In the genomic region with DNA sequence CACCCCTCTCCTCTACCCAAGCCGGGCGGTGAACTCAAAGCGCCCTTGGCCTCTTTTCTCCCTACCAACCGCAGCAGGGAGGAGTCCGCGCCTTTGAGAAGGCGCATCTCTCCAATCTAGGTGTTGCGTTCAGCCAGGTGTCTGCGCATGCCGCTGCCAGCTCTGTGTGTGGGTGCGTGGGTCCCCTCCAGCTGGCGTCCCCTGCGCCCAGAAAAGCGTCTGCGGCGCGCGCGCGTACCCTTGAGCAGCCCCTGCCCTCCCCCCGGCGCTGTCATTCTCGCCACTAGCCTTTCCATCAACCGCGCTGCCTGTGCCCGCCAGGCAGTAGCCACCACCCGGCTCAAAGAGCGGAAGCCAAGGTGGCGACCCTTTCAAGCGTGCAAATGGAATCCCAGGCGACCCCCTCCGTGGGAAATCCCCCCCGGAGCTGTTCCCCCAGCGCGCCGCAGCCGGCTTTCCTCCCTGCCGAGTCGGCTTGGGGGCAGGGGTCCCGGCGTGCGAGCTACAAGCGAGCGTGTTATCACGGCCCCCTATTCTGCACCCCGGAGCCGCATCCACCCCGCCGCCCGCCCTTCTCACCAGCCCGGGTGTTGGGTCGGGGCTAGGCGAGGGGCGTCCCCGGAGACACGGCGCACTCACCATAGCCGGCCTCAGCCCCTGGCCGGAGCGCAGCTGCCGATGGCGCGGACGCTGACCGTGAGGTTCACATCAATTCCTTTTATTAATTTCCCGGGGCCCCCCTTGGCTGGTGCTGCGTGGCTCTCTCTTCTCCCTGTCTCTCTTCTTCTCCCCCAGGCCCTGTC, we compare ENCODE assay signal across 8 mouse cellular contexts. TPM values are rescaled to one million over a fixed set of nuclear protein-coding genes. Genes with fewer than 3 reads are reported as not detected.
DNase-seq lines count a peak whose midpoint lies in the region; ATAC-seq and TF ChIP-seq lines count a peak whose summit lies in the region.

No protein-coding gene starts in this region.

- no peak for TF ChIP-seq EP300 in ES-Bruce4 (IDR thresholded peaks at IDR 0.05; ENCODE audit: insufficient read depth, low read depth, low read length)

- TF ChIP-seq CTCF in ES-Bruce4 (IDR thresholded peaks at IDR 0.05; ENCODE audit: low read depth, low read length), result no peak

- no peaks in the 10 kb centered on the region for H3K9me3 ChIP-seq in ES-Bruce4 (replicated peaks; ENCODE audit: control insufficient read depth, insufficient read depth, low read length, poor library complexity, severe bottlenecking)
- no peaks in the 10 kb centered on the region for H3K9me3 ChIP-seq in hindbrain, embryonic 12.5 days (replicated peaks)
- no peaks in the 10 kb centered on the region for H3K9me3 ChIP-seq in limb, embryonic 11.5 days (ENCODE audit: control insufficient read depth, low read length)
- H3K9me3 ChIP-seq in neural tube, embryonic 11.5 days (ENCODE audit: control insufficient read depth, low read length), result no peaks in the 10 kb centered on the region

- peak; percentile 62 for ATAC-seq in hindbrain, embryonic 12.5 days (ENCODE audit: low FRiP score)
- peak; percentile 31 for ATAC-seq in limb, embryonic 11.5 days (ENCODE audit: insufficient number of reproducible peaks, low FRiP score, low TSS enrichment, low read depth)
- peak; percentile 40 for ATAC-seq in neural tube, embryonic 11.5 days (ENCODE audit: insufficient read depth, low FRiP score, low TSS enrichment)

- no peak overlapping the region for H3K27ac ChIP-seq in ES-Bruce4 (ENCODE audit: insufficient read depth, low read length)
- peak overlapping the region; percentile 87 for H3K27ac ChIP-seq in hindbrain, embryonic 12.5 days
- peak overlapping the region; percentile 94 for H3K27ac ChIP-seq in limb, embryonic 11.5 days (replicated peaks; ENCODE audit: low read depth, low read length)
- peak overlapping the region; percentile 87 for H3K27ac ChIP-seq in neural tube, embryonic 11.5 days (ENCODE audit: low read depth, low read length)

- peak overlapping the region; percentile 91 for H3K4me2 ChIP-seq in hindbrain, embryonic 12.5 days (replicated peaks)
- peak overlapping the region; percentile 94 for H3K4me2 ChIP-seq in limb, embryonic 11.5 days (ENCODE audit: low read depth, severe bottlenecking)
- H3K4me2 ChIP-seq in neural tube, embryonic 11.5 days (ENCODE audit: low read depth), result peak overlapping the region; percentile 96

- under 1% methylated on average over 65 of the region's 67 CpGs for WGBS in hindbrain, embryonic 12.5 days
- under 1% methylated on average over 67 of the region's 67 CpGs for WGBS in limb, embryonic 11.5 days
- under 1% methylated on average over 67 of the region's 67 CpGs for WGBS in neural tube, embryonic 11.5 days

- peaks cover 2% of the 10 kb centered on the region for H3K4me1 ChIP-seq in ES-Bruce4 (ENCODE audit: control insufficient read depth, insufficient read depth, low read length)
- H3K4me1 ChIP-seq in hindbrain, embryonic 12.5 days, result peaks cover 34% of the 10 kb centered on the region
- H3K4me1 ChIP-seq in limb, embryonic 11.5 days (ENCODE audit: control insufficient read depth, insufficient read depth, low read length), result peaks cover 32% of the 10 kb centered on the region
- H3K4me1 ChIP-seq in neural tube, embryonic 11.5 days (ENCODE audit: control insufficient read depth, insufficient read depth, low read length), result peaks cover 21% of the 10 kb centered on the region

- no peak for TF ChIP-seq POLR2A in ES-Bruce4 (IDR thresholded peaks at IDR 0.05; ENCODE audit: insufficient read depth, low read length)

- DNase-seq in adrenal gland, postnatal 10 days, result peak; percentile 38
- DNase-seq in adrenal gland, adult 18-20 months (ENCODE audit: low spot score in 2 of 2), result no peak
- DNase-seq in embryo, embryonic 9.5 days (ENCODE audit: extremely low spot score), result peak; percentile 69
- peak; percentile 64 for DNase-seq in limb, embryonic 11.5 days (ENCODE audit: low spot score)
- DNase-seq in neural tube, embryonic 11.5 days (ENCODE audit: low spot score), result peak; percentile 62
- peak; percentile 47 to 64 for DNase-seq in thymus, postnatal 36 days

- H3K4me3 ChIP-seq in ES-Bruce4 (ENCODE audit: low read depth, low read length), result peak overlapping the region; percentile 73
- peak overlapping the region; percentile 63 for H3K4me3 ChIP-seq in hindbrain, embryonic 12.5 days
- peak overlapping the region; percentile 79 for H3K4me3 ChIP-seq in limb, embryonic 11.5 days (ENCODE audit: low read depth, low read length)
- H3K4me3 ChIP-seq in neural tube, embryonic 11.5 days (ENCODE audit: low read depth, low read length), result peak overlapping the region; percentile 72

- H3K9ac ChIP-seq in ES-Bruce4 (ENCODE audit: low read depth, poor library complexity, severe bottlenecking), result peak overlapping the region; percentile 49
- peak overlapping the region; percentile 84 for H3K9ac ChIP-seq in hindbrain, embryonic 12.5 days
- H3K9ac ChIP-seq in limb, embryonic 11.5 days (ENCODE audit: low read length), result peak overlapping the region; percentile 91
- peak overlapping the region; percentile 80 for H3K9ac ChIP-seq in neural tube, embryonic 11.5 days (ENCODE audit: low read length)

- peaks cover 30% of the 10 kb centered on the region for H3K27me3 ChIP-seq in ES-Bruce4 (ENCODE audit: control insufficient read depth, insufficient read depth, low read length, poor library complexity, severe bottlenecking)
- peaks cover 67% of the 10 kb centered on the region for H3K27me3 ChIP-seq in hindbrain, embryonic 12.5 days
- peaks cover 20% of the 10 kb centered on the region for H3K27me3 ChIP-seq in limb, embryonic 11.5 days (ENCODE audit: control insufficient read depth, insufficient read depth, low read length)
- peaks cover 16% of the 10 kb centered on the region for H3K27me3 ChIP-seq in neural tube, embryonic 11.5 days (ENCODE audit: control insufficient read depth, insufficient read depth, low read length)

- no peaks in the 10 kb centered on the region for H3K36me3 ChIP-seq in ES-Bruce4 (ENCODE audit: control insufficient read depth, insufficient read depth, low read length, poor library complexity, severe bottlenecking)
- no peaks in the 10 kb centered on the region for H3K36me3 ChIP-seq in hindbrain, embryonic 12.5 days
- no peaks in the 10 kb centered on the region for H3K36me3 ChIP-seq in limb, embryonic 11.5 days (ENCODE audit: control insufficient read depth, insufficient read depth, low read length)
- no peaks in the 10 kb centered on the region for H3K36me3 ChIP-seq in neural tube, embryonic 11.5 days (ENCODE audit: control insufficient read depth, insufficient read depth, low read length)

RNA-seq across cellular contexts. Expression of gene Ptch1, which starts 0.7 kb away (rescaled TPM):
- 10 to 100 TPM; 38.7 to 55.2 TPM for total RNA-seq in adrenal gland, postnatal 10 days (2021)
- 10 to 100 TPM; 29.5 to 40.7 TPM for total RNA-seq in adrenal gland, adult 18-20 months (2021)
- polyA plus RNA-seq in ES-Bruce4 (2011; ENCODE audit: insufficient read depth, insufficient read length, low read depth, missing spikeins), result 45.5 and 48.8 TPM in 2 replicates
- 22.7 and 24.3 TPM in 2 replicates for polyA plus RNA-seq in hindbrain, embryonic 12.5 days (2016; fragmentation: Nextera tagmentation; extraction: Ambion mirVana)
- 25.6 and 27.4 TPM in 2 replicates for polyA plus RNA-seq in limb, embryonic 11.5 days (2014; fragmentation: Nextera tagmentation; extraction: Ambion mirVana)
- 22.8 and 24.2 TPM in 2 replicates for polyA plus RNA-seq in neural tube, embryonic 11.5 days (2014; fragmentation: Nextera tagmentation; extraction: Ambion mirVana)

Comparison
In these comparisons a context has a peak if more than half of its experiments do, and no peak if none do; other contexts are left out.
1. DNase-seq: peak in adrenal gland, postnatal 10 days (single experiment), embryo, embryonic 9.5 days (single experiment), limb, embryonic 11.5 days (single experiment), neural tube, embryonic 11.5 days (single experiment) and thymus, postnatal 36 days (2 of 2); none in adrenal gland, adult 18-20 months (0 of 2).
2. Peak in every context shown above with its lines, with median percentiles within 50 percentile points of each other: H3K4me3 ChIP-seq, H3K9ac ChIP-seq, ATAC-seq and H3K4me2 ChIP-seq.